Mouse (Mus musculus) cerebellum, adult 18-20 months (tissue): ENCODE data around the gene Ifrd2.

Experiments
- DNase-seq, 2 experiments: peaks; one replicate each; pipeline ENCODE4 v3.0.0; 2021

The Ifrd2 gene

DNA sequence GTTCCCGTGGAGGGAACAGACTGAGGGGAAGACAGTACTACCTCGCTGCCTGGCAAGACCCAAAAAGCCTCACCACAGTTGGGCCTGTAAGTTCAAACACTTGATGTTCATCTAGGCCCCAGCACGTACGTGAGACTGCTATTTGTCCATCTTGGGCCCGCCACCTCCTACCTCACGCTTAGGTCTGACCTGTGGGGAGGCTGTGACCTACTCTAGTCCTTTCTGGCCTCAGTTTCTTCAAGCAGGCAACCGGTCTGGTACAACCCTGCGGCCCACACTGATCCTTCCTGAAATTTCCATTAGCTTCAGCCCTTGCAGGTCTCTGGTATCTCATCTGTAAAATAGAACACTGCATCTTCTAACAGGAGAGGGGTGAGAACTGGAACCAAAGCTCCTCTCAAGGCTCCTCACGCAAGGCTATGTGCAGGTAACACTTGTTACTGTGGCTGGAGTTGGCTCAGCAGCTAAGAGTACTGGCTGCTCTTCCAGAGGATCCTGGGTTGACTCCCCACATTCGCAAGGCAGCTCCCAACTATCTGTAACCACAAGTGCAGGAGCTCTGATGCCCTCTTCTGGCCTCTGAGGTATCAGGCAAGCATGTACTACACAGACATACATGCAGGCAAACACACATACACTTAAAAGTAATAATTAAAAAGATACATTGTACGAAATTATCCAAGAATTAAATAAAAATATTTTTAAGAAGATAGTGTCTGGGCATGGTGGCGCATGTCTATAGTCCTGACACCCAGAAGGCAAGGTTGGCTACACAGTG, 38.1 kb downstream of the Ifrd2 start:
- peak in 1 of 2 experiments; percentile 26 for DNase-seq

DNA sequence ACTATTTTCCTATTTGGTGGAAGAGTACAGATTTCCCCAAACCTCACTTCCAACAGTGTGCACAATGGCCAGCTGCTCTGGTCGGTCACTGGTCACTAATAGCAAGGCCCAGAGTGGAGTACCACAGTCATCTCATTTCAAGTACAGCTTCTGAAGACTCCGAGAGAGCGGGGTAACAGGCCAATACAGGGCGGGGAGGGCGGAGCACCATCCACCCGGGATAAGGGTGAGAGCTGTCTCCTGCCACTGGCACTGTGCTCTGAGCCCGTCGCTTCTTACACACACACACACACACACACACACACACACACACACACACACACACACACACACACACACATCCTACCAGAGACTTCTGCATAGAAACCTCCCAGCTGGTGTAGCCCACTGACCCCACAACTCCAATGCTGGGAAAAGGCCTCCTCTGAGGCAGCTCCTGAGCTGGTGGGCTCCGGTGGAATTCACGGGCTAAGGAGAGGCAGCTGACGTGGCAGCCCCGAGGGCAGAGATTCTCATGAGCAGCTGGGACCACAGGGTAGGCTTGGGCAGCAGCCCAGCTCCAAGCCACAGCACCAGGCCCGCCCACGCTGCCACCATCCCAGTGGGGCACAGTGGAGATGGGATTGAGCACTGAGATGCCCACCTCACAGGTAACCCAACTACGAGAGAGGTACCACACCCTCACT, 38.9 kb downstream of the Ifrd2 start:
- peak in 1 of 2 experiments; percentile 26 for DNase-seq

DNA sequence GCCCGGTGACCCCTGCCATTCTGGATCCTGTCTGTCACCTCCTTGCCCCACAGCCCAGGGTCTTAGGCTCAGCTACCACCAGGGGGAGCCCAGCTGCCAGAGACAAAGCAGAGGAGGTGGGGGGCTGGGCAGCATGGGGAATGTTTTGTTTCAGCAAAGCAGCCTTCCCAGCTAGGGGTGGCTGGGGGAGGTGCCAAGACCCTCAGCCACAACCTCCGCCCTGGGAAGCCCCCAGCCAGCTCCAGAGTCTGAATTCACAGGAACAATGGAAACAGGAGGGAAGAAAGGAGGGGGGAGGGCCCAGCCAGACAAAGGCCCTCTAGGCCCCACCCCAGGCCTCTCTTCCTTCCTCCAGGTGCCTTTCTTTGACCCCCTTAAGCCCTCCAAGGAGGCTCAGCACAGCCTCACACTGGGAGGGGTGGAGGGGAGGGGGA, 39.4 kb downstream of the Ifrd2 start:
- peak; percentile 79 to 80 for DNase-seq

DNA sequence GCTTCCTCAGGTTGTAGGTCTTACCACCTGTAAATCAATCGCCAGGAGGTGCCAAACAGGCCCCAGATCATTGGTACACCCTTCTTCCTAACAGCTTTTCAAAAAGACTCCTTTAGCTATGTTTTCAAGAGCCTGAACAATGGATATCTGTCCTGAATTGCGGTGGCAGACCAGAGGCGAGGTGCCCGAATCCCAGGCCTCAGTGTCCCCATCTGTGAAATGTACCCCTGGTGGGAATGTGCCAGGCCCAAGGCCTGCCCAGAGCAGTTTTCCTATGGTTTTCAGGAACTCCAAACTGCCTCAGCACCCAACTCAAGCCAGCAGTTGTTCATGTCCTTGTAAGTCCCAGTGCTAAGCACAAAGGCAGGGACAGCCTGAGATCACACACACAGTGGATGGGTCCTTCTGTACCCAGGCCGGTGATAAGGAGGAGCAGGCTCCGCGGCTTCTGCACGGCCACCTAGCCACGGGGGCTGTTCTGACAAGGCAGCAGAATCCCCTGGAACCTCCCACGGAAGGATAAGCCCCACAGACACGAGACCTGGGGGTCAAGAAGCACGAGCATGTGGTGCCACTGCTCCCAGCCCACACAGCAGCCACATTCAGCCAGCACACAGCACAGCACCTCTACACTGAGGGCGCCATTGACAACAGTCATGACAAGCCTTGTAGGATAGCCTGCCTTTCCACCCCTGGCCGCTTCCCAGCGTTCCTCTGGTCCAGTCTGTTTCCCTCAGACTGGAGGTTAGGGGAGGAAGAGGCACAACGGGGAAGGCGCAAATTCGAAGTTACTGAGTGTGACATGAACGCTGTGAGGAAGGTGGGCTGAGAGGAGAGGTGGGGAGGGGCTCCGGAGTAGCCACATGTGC, 40.2 kb downstream of the Ifrd2 start:
- peak in 1 of 2 experiments; percentile 25 for DNase-seq

DNA sequence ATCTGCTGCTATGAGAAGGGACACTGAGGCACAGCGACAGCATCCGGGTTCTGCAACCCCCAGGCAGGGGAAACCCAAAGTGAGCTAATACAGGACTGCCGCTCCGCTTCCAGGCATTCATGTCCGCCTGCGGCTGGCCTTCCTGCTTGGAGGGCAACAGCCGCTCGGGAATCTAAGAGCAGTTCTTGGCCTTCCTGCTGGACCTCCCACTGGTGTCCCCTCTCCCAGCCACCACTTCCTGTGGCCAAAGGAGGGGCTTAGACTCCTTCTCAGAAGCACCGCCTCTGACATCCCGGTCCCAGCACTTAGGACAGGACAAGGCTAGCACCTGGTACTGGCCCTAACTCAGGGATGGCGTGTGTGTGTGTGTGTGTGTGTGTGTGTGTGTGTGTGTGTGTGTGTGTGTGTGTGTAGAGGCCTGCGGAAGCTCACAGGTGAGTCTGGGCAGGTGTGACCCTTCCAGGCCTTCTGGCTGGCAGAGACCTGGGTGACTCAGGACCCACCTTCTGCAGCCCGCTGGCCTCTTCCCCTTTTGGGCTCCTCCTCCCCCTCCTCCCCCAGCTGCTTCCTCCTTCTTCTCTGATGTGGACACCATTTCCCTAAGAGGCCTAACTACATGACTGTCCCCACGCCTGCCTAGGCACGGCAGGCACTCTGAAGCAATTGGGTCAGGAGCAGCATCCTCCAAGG, 41.4 kb downstream of the Ifrd2 start:
- peak in 1 of 2 experiments; percentile 34 for DNase-seq

DNA sequence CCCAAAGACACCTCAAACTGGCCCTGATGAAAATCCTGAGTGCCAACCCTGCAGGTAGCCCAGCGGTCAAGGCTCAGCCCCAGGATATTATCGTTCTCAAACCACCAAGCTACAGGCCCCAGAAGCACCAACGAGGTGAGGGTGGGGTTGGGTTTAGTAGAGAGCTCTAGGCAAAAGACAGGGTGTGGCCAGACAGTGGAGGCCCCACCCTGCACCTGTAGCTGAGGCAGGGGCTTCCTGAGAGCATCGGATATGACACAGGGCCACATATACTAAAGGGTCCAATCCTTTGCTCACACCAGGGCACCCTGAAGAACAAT, 41.9 kb downstream of the Ifrd2 start:
- peak in 1 of 2 experiments; percentile 17 for DNase-seq

DNA sequence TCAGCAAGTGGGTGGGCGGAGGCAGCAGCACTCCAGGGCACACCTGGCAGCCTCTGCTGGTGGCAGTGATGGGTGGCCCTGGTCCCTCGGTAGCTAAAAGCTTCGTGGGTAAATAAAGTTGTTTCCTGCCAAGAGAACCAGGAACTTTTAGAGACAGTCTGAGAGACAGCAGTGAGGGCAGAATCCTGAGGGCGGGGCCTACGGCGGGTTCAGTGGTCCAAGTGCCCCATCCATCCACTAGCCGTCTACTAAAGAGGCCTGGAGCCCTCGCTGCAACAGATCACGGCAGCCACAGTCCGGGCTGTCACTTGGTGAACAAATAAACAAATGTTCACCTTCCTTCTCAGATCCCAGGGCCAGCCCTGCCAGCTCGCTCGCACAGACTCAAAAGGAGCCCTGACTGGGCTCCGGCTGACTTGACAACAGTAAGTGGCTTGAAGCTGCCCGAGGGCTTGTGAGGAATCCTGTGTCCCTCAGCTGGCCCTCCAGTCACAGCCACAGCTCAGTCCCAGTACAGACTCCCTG, 42.5 kb downstream of the Ifrd2 start:
- peak in 1 of 2 experiments; percentile 28 for DNase-seq

DNA sequence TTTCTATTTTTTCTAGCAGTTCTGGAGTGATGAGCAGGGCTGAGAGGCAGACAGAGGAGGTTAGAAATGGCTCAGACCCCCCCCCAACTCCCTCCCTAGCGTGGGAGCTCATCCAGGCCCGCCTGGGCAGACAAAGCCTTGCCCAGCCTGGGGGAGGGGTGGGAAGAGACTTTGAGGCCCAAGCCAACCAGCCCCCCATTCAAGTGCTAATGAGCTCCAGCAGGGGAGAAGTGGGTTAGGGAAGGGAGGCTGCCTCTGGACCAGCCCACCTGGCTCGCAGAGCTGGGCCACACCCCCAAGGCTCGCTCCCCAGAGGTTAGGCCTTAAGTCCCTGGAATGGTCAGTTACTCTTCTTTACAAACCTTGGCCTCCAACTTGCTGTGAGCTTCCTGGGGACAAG, 43.1 kb downstream of the Ifrd2 start:
- DNase-seq: peak in 1 of 2 experiments; percentile 32

DNA sequence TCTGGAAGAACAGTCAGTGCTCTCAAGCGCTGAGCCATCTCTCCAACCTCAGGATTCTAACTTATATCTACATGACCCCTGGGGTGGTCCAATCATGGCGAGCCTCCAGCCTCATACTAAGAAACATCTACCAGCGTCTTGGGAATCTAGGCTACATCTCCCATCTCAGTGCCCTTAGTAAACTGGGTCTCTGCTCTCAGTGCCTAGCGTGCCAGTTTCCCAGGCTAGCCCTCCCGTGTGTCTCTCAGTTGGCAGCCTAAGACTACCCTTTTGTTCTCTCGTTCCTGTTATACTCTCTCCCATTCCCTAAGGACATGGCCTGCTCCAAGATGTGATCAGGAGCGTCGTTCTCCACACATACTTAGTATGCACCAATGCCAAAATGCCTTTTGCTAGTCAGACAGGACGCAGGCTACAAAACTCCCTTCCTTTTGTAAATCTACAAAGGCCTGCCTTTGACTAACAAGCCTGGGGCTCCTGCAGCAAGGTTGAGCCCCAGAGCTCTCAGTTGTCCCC, 43.9 kb downstream of the Ifrd2 start:
- no peak for DNase-seq

DNA sequence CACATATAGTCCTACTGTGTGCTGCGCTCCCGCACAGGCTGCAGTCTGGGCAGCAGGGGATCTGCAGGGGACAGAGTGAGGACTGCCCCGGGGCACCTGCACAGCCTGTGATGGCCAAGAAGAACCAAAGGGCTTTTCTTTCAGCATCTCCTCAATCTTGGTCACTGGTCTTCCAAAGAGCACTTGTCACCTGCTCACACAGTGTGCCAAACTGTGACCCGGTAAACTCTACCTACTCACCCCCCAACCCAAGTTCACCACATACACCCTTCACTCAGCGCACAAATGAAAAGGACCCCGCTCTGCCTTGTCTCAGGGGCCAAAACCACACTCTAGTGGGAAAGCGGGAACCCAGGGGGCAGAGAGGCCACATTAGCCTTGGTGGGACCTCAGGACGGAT, 44.4 kb downstream of the Ifrd2 start:
- no peak for DNase-seq

DNA sequence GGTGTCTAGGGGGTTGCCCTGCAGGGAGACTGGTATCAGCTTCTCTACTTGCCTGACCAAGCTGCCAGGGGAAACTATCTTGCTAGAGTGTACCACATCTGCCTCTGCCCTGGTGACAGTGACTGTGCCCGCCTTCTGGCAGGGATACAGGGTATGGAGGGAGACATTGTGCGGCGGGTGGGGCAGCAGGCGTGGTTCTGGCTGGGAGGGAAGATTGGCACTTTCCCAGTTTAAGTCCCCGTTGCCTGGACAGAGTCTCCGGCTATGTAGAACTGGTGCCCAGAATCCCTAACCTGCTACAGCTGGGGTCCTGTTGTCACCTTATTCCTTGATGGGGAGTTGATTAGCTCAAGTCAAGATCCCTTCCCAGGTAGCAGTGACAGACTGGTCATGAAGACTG, 45.0 kb downstream of the Ifrd2 start:
- DNase-seq: peak; percentile 37 to 54

DNA sequence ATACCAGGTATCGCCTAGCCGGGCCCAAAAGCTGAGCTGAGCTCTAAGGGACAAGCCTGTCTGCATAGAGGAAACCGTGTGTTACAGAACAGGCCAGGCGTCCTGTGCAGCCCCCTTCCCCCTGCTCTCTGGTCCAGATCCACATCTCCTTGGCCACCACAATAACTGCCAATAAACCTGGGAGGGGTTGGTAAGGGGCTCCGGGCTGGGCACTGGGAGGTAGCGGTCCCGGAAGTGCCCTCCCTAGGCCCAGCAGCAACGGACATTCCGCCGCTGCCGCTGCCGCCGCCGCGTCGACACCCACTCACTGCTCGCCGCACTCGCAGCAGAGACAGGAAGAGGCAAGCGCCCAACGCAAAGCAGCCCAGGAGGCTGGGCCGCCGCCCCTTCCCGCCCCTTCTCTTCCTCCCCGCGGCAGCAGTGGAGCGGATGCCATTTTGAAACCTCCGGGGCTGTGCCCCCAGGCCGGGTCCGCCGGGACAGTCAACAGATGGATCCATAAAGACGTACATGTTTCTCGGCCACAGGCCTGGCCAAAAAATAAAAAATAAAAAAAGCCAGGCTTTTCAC, 45.7 kb downstream of the Ifrd2 start:
- peak in 1 of 2 experiments; percentile 57 for DNase-seq

DNA sequence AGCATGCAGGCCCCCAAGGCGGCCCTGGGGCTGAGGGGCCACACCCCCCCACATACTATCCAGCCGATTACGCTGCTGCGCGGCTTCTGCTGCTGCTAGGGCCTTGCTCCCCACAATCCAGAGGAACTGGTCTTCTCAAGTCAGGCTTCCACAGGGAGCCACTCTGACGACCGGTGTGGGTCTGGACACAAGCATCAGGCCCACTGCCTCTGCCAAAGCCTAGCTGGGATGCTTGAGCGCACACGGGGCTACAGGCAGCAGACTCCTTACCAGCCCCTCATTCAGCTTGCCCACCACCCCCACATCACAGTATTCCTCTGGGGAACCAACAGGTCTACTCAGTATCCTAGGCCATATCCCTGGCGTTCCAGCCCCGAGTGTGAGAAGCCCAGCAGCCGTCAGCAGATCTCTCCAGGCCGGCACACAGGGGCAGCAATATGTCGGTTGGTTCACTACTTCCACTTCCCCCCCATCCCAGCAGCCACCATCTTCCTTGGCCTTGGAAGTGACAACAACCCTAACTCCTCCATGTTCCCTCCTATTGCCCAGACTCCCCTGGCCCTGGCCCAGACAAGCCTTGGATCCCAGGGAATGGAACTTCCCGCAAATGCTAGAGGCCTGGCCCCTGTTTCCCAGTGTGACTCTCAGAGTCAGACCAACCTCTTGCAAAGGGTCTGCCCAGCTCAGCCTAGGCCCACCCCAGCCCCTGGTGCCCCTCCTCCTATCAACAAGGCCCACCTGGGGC, 46.4 kb downstream of the Ifrd2 start:
- DNase-seq: peak; percentile 44 to 60

DNA sequence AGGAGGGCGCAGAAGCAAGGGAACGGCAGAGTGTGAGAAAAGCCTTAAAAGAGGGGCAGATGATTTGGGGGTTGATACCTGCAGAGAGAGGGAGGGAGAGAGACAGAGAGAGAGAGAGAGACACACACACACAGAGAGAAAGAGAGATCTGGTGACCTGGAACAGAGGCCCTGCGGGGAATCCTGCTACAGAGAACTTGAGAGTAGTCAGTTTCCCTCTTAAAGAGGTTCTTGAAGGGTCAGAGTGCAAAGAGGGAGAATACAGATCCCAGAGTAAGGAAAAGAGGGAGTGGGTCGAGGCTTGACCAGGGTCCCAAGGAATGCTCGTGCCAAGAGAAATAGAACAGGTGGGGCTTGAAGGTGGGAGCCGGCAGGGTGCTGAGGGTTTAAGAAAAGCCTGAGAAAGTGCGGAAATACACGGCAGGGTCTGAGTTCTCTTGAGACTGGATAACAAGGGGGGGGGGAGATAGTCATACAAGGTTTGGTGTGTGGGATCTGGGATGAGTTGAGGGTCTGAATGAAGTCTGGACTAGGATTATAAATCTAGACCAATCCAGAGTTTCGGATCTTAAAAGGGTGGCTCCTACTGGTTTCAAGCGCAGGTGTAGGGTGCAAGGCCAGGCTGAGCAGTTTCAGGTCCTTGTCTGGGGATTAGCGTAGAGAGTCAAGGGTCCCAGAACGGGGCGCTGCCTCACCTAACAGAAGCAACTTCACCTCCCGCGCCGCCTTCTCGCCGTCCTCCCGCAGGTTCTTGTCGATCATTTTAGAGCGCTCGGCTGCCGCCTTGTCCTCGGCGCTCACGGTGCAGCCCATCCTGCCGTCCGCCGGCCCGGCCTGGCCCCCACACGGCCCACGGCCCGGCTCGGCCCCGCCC, 47.2 kb downstream of the Ifrd2 start:
- peak in 1 of 2 experiments; percentile 24 for DNase-seq

DNA sequence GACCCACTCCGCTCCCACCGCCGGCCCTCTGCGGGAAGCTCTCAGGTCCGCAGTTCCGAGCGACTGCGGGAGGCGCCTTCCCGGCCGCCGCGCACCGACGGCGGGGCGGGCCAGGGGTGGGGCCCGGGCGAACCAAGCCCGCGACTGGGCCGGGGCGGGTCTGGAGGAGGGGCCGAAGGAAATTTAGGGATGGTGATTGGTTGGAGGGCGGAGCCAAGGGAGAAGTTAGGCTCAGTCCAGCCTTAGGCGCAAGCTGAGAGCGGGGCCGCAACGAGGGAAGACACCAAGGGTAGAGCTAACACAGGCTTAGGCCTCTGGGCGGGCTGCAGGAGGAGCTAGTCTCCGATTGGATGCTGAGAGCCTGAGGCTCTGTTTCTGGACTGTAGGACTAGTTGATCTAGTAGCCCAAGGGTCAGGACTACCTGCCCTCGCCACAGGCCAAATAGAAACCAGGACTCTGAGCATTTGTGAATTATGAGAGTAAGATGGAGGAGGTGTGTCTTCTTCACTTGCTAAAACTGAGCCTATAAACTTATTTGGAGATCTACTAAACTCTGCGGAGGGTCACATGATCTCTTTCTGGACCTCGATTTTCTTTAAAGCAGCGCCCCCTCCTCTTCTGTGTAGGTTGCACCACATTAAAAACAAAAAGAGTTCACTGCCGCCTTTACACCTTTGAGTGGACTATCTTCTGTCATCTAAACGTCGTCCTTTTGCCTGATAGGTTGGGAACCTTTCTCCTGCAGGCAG, 48.0 kb downstream of the Ifrd2 start, which contains the start of gene Gnai2:
TSS of gene Gnai2 (minus strand) at position 89 of the 750 bp plus-strand sequence.
- DNase-seq: peak; percentile 94 to 98

DNA sequence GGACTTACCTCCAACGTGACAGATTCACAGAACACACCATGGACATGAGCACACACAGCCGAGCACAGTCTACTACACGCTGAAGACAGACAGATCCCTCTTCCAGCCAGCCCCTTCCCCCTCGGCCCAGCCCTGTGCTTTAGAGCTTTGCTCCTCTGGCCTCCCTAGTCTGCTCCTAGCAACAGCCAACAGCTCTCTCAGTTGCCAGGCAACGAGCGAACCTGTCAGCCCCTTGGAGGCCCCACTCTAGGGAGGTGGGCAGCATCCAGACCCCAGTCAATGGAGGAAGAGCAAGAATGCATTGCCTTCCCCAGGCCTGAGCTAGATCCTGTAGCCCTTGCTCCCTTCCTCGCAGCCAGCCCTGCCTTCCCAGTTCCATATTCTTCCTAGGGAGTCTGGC, 49.6 kb downstream of the Ifrd2 start:
- no peak for DNase-seq

DNA sequence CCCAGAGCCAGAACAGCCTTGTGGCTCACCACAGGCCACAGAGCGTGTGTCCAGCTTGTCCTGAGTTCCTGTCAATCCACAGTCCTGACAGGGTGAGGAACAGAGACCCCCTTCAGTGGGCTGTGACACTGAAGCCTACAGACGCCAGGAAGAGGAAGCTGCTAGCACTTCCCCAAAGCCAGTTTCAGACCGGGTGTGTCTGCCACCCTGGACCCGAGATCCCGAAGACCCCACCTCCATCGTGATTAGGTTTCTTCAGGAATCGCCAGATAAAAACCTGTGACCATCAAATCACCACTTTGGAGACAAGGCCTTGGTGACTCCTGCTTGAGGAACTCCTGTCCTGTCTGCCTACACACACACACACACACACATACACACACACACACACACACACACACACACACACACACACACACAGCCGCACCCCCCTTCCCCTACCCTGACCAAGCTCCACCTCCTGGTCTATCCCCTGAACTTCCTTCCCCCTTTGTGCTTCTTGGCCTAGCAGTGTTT, 52.9 kb downstream of the Ifrd2 start:
- DNase-seq: no peak

DNA sequence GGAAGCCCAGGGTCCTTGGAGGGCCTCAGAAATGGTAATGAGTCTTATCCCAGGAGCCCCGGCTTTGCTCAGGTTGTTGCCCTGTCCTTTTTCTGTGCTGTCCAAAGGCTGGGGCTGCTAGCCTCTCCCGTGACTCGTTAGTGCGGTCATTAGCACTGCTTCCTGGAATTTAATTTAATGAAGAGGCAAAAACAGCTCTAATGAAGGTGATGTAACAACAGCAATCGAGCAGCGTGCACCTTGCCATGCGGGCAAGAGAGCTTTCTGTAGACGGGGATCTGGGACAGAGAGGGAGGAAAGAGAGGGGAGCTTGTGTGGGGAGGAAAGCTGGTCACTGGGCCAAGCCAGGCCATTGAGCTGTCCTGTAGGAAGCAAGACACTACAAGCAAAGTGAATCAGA, 54.2 kb downstream of the Ifrd2 start:
- no peak for DNase-seq
